Mouse (Mus musculus): ENCODE data around the gene Wdr13.

DNA sequence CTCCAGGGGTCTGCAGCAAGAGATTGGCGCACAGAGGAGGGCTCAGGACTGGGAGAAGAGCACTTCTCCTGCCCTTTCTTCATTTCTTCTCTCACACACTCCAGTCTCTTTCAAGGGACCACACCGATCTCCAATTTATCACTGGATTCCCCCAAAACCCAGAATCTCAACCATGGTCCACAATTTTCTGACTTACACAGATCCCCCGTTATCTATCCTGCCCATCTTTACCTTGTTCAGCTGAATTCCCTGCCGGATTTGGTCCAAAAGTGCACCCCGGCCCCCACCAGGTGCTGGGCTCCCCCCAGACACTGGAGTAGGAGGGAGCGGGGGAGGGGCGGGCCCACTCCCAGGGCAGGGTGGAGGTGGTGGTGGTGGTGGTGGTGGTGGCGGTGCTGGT, 47.1 kb downstream of the Wdr13 start:
- TF ChIP-seq CTCF (IDR thresholded peaks at IDR 0.05; ENCODE audit: control insufficient read depth, insufficient read depth, insufficient read length), result no peak
- no peak for TF ChIP-seq USF1 (IDR thresholded peaks at IDR 0.05; ENCODE audit: low read depth)
- no peak for TF ChIP-seq MAX (IDR thresholded peaks at IDR 0.05)
- TF ChIP-seq MYOG (IDR thresholded peaks at IDR 0.05; ENCODE audit: control insufficient read depth, extremely low read depth, insufficient read length), result no peak
- no peak for TF ChIP-seq FOSL1 (IDR thresholded peaks at IDR 0.05; ENCODE audit: insufficient read depth, low read length, poor library complexity, severe bottlenecking)

Measured in C2C12 (cell line).